Mouse (Mus musculus): ENCODE results near the gene Prdm12. TPM values are rescaled to one million over a fixed set of nuclear protein-coding genes. Genes with fewer than 3 reads are reported as not detected.

Gene Prdm12
- polyA plus RNA-seq, 1 experiment from 2014 or later, result 3.8 TPM

GRCm38 (mm10) chr2:31636138-31636741, 3.6 kb upstream of the Prdm12 start:
- DNase-seq (ENCODE audit: low spot score), result peak; percentile 74
- Histone ChIP-seq H3K4me1 (replicated peaks) (peaks cover 72% of the 10 kb centered on the region), H3K9me3 (no peaks in the 10 kb centered on the region), H3K4me3 (peak overlapping the region; percentile 50), H3K27ac (peak overlapping the region; percentile 81), H3K36me3 (no peaks in the 10 kb centered on the region), H3K27me3 (ENCODE audit: insufficient read depth, poor library complexity, severe bottlenecking) (peaks cover 100% of the 10 kb centered on the region)
- WGBS, result 1% methylated on average over 48 of the region's 48 CpGs

- Histone ChIP-seq H3K4me3 (peak overlapping the region; percentile 50), H3K27ac (peak overlapping the region; percentile 81), H3K9me3 (no peaks in the 10 kb centered on the region), H3K36me3 (no peaks in the 10 kb centered on the region), H3K4me1 (replicated peaks) (peaks cover 77% of the 10 kb centered on the region), H3K27me3 (ENCODE audit: insufficient read depth, poor library complexity, severe bottlenecking) (peaks cover 100% of the 10 kb centered on the region)
- peak; percentile 89 for DNase-seq (ENCODE audit: low spot score)
- under 1% methylated on average over 35 of the region's 35 CpGs for WGBS
Observed at GRCm38 (mm10) chr2:31636742-31637141, 3.1 kb upstream of the Prdm12 start.

- Histone ChIP-seq H3K36me3 (no peaks in the 10 kb centered on the region), H3K27me3 (ENCODE audit: insufficient read depth, poor library complexity, severe bottlenecking) (peaks cover 100% of the 10 kb centered on the region), H3K9me3 (no peaks in the 10 kb centered on the region), H3K27ac (peak overlapping the region; percentile 63), H3K4me1 (replicated peaks) (peaks cover 83% of the 10 kb centered on the region), H3K4me3 (peak overlapping the region; percentile 50)
- DNase-seq (ENCODE audit: low spot score), result no peak
- under 1% methylated on average over 12 of the region's 12 CpGs for whole genome bisulfite sequencing
Observed at GRCm38 (mm10) chr2:31637311-31637710, 2.5 kb upstream of the Prdm12 start.

DNA sequence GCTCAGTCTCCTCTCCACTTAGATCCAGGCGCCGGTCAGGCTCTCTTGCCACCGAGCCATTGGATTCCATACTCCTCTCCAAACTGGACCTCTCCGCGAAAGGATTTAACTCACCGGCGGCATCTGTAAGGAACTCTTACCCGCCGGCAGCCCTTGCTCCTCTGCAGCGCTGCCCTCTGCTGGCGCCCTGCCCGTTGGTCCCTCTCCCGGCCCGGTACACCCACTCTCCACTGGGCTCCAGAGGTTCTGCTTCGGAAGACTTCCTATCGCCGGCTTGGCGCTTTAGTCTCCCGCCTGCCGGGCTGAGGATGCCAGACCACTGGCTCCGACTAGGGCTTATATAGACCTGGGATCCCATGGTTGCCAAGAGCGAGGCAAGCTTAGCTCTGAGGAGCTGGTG, 2.0 kb upstream of the Prdm12 start:
- Histone ChIP-seq H3K4me3 (peak overlapping the region; percentile 50), H3K27me3 (ENCODE audit: insufficient read depth, poor library complexity, severe bottlenecking) (peaks cover 100% of the 10 kb centered on the region), H3K27ac (peak overlapping the region; percentile 63), H3K36me3 (no peaks in the 10 kb centered on the region; the same call in 1 of the 2 replicates), H3K4me1 (replicated peaks) (peaks cover 84% of the 10 kb centered on the region), H3K9me3 (no peaks in the 10 kb centered on the region)
- peak; percentile 75 for DNase-seq (ENCODE audit: low spot score)
- WGBS, result under 1% methylated on average over 22 of the region's 22 CpGs

- Histone ChIP-seq H3K36me3 (peaks cover 5% of the 10 kb centered on the region; the same call in 1 of the 2 replicates), H3K9me3 (no peaks in the 10 kb centered on the region), H3K4me3 (peak overlapping the region; percentile 50), H3K4me1 (replicated peaks) (peaks cover 84% of the 10 kb centered on the region), H3K27ac (peak overlapping the region; percentile 63), H3K27me3 (ENCODE audit: insufficient read depth, poor library complexity, severe bottlenecking) (peaks cover 100% of the 10 kb centered on the region)
- peak; percentile 39 for DNase-seq (ENCODE audit: low spot score)
- WGBS, result under 1% methylated on average over 34 of the region's 34 CpGs
Observed at GRCm38 (mm10) chr2:31638581-31639465, 1.0 kb upstream of the Prdm12 start.

DNA sequence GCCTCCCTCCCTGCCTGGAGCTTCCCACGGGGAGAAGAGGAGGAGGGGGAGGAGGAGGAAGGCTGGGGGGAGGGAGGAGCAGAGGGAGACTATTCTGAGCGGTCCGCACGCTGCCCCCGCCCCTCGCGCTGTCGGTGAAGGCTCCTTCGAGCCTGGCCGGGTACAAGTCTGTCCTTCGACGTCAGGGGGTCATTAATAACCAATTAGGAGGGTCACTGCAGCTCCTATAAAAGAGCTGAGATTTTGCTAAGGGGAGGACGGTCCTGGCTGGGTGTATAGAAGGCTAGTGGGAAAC, 424 bp upstream of the Prdm12 start:
- Histone ChIP-seq H3K36me3 (peaks cover 5% of the 10 kb centered on the region; the same call in 1 of the 2 replicates), H3K4me1 (replicated peaks) (peaks cover 80% of the 10 kb centered on the region), H3K27me3 (ENCODE audit: insufficient read depth, poor library complexity, severe bottlenecking) (peaks cover 100% of the 10 kb centered on the region), H3K4me3 (peak overlapping the region; percentile 50), H3K27ac (peak overlapping the region; percentile 63), H3K9me3 (no peaks in the 10 kb centered on the region)
- WGBS, result 0% methylated on average over 13 of the region's 13 CpGs
- DNase-seq (ENCODE audit: low spot score), result peak; percentile 68

GRCm38 (mm10) chr2:31640609-31641507, 1.0 kb downstream of the Prdm12 start:
- Histone ChIP-seq H3K4me3 (peak overlapping the region; percentile 50), H3K4me1 (replicated peaks) (peaks cover 66% of the 10 kb centered on the region), H3K27me3 (ENCODE audit: insufficient read depth, poor library complexity, severe bottlenecking) (peaks cover 100% of the 10 kb centered on the region), H3K9me3 (no peaks in the 10 kb centered on the region), H3K27ac (peak overlapping the region; percentile 63), H3K36me3 (peaks cover 5% of the 10 kb centered on the region; the same call in 1 of the 2 replicates)
- peak; percentile 68 for DNase-seq (ENCODE audit: low spot score)
- under 1% methylated on average over 48 of the region's 48 CpGs for WGBS

DNA sequence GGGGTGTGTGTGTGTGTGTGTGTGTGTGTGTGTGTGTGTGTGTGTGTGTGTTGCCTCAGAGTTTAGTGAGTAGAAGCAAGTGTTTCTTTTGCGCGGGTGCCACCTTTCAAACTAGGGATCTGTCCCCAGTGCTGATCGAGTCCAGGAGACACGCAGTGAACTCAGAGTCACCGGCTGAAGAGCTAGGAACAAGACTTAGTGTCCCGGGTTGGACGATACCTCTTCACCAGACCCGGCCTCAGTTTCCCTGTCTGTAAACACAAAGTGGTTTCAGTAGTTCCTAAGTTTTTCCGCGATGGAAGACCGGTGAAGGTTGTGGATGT, 1.6 kb downstream of the Prdm12 start:
- H3K9me3 ChIP-seq, result no peaks in the 10 kb centered on the region
- H3K27me3 ChIP-seq (ENCODE audit: insufficient read depth, poor library complexity, severe bottlenecking), result peaks cover 100% of the 10 kb centered on the region
- peaks cover 5% of the 10 kb centered on the region; the same call in 1 of the 2 replicates for H3K36me3 ChIP-seq
- H3K4me1 ChIP-seq (replicated peaks), result peaks cover 60% of the 10 kb centered on the region
- no peak for DNase-seq (ENCODE audit: low spot score)
- H3K27ac ChIP-seq, result no peak overlapping the region
- under 1% methylated on average over 11 of the region's 11 CpGs for WGBS
- H3K4me3 ChIP-seq, result peak overlapping the region; percentile 50

GRCm38 (mm10) chr2:31641929-31642328, 2.1 kb downstream of the Prdm12 start:
- WGBS, result 2% methylated on average over 18 of the region's 18 CpGs
- Histone ChIP-seq H3K9me3 (no peaks in the 10 kb centered on the region), H3K4me1 (replicated peaks) (peaks cover 55% of the 10 kb centered on the region), H3K36me3 (peaks cover 5% of the 10 kb centered on the region; the same call in 1 of the 2 replicates), H3K4me3 (peak overlapping the region; percentile 50), H3K27ac (no peak overlapping the region), H3K27me3 (ENCODE audit: insufficient read depth, poor library complexity, severe bottlenecking) (peaks cover 100% of the 10 kb centered on the region)
- DNase-seq (ENCODE audit: low spot score), result no peak

DNA sequence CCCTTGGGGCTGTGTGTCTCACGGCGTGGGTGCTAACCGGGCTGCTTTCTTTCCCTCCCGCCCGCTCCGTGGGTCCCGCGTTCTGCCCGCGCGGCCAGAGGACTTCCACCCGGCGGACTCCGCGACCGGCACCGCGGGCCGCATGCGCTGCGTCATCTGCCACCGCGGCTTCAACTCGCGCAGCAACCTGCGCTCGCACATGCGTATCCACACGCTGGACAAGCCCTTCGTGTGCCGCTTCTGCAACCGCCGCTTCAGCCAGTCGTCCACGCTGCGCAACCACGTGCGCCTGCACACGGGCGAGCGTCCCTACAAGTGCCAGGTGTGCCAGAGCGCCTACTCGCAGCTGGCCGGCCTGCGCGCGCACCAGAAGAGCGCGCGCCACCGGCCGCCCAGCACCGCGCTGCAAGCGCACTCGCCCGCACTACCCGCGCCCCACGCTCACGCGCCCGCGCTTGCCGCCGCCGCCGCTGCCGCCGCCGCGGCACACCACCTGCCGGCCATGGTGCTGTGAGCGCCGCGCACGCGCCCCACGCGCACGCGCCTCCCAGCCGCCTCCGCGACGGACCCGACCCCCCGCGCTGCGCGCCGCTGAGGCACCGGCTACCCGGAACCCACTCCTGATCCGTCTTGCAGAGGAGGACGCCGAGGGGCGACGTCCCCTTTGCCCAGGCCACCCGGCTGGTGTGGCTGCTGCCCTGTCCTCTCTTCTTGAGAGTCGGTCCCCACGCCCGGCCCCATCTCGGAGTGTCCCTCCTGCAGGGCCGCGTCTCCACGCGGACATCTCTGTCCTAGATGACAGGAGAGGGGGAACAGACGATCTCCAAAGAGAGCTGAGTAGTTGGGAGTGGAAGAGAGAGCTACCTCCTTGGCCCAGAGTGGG, 14.4 kb downstream of the Prdm12 start:
- DNase-seq (ENCODE audit: low spot score), result peak; percentile 56
- H3K4me3 ChIP-seq, result peak overlapping the region; percentile 62
- H3K27ac ChIP-seq, result peak overlapping the region; percentile 56
- peaks cover 5% of the 10 kb centered on the region for H3K9me3 ChIP-seq
- under 1% methylated on average over 109 of the region's 109 CpGs for WGBS
- H3K27me3 ChIP-seq (ENCODE audit: insufficient read depth, poor library complexity, severe bottlenecking), result peaks cover 100% of the 10 kb centered on the region
- 0 out of 2 replicates have a peak, but pooled peaks cover 4% of the 10 kb centered on the region for H3K36me3 ChIP-seq
- peaks cover 17% of the 10 kb centered on the region for H3K4me1 ChIP-seq (replicated peaks)

DNA sequence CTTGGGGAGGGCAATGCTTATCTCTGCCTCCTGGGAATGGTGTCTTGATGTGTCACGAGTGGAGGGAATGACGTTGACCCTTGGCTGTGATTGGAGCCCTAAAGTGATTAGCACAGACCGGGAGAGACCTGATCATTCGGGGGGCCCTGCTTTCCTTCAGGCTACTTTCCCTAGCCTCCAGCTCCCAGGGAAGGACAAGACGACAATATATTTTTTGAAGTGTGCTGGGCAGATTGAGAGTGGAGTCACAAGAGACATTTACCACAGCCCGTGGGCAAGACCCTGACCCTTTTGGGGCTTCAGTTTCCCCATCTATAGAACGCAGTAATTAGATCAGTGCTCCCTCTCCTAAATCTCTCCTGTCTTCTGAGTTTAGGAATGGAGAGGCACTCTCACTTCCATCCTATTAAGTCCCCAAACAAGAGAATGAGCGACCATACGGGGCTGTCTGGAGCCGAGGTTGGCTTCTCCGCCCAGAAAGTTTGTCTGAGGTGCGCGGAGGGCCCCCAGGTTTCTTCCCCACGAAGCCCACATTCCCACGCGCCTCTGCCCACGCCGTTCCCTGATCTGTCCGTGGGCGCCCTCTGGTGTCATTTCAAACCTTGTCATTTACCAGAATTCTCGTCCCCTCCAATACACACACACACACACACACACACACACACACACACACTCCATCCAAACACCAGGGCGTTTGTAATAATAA, 15.2 kb downstream of the Prdm12 start:
- peak; percentile 47 for DNase-seq (ENCODE audit: low spot score)
- H3K9me3 ChIP-seq, result peaks cover 7% of the 10 kb centered on the region
- 6% methylated on average over 22 of the region's 22 CpGs for WGBS
- H3K27ac ChIP-seq, result no peak overlapping the region
- H3K4me3 ChIP-seq, result peak overlapping the region; percentile 62
- H3K4me1 ChIP-seq (replicated peaks), result peaks cover 17% of the 10 kb centered on the region
- H3K36me3 ChIP-seq, result 0 out of 2 replicates have a peak, but pooled peaks cover 4% of the 10 kb centered on the region
- H3K27me3 ChIP-seq (ENCODE audit: insufficient read depth, poor library complexity, severe bottlenecking), result peaks cover 100% of the 10 kb centered on the region

Measured in hindbrain, embryonic 10.5 days (tissue).